Comparison of ENCODE assay signal across 22 mouse cellular contexts in genomic region chr4:93584328-93584727, GRCm38 (mm10).
DNase-seq lines count a peak whose midpoint lies in the region; ATAC-seq and TF ChIP-seq lines count a peak whose summit lies in the region.
"Had no signal": no experiment of that assay in that cellular context is flagged by ENCODE, and none has a peak within 500 bp of the region (broad histone marks: within the 10 kb centered on the region; RNA-seq: fewer than 3 reads in every experiment).

No protein-coding gene starts in this region.

- H3K4me2 ChIP-seq in midbrain, embryonic 11.5 days: no peak overlapping the region
- peak overlapping the region; percentile 57; the same call in 1 of the 2 replicates for H3K4me2 ChIP-seq in liver, embryonic 13.5 days
- peak overlapping the region; percentile 56; the same call in 1 of the 2 replicates for H3K4me2 ChIP-seq in liver, postnatal 0 days (ENCODE audit: low read depth, low read length)
- H3K4me2 ChIP-seq: embryonic facial prominence, embryonic 13.5 days; forebrain, embryonic 12.5 days; heart, embryonic 12.5 days; hindbrain, embryonic 12.5 days had no signal

- no peak for TF ChIP-seq EP300 in liver, postnatal 0 days (IDR thresholded peaks at IDR 0.05; ENCODE audit: low read depth)

- no peaks in the 10 kb centered on the region for H3K27me3 ChIP-seq in midbrain, embryonic 11.5 days (ENCODE audit: control insufficient read depth, insufficient read depth, low read length)
- no peaks in the 10 kb centered on the region for H3K27me3 ChIP-seq in midbrain, embryonic 10.5 days (ENCODE audit: low read depth, poor library complexity, severe bottlenecking)
- no peaks in the 10 kb centered on the region for H3K27me3 ChIP-seq in liver, embryonic 13.5 days
- H3K27me3 ChIP-seq in liver, postnatal 0 days (ENCODE audit: insufficient read depth, low read length): no peaks in the 10 kb centered on the region
- H3K27me3 ChIP-seq: embryonic facial prominence, embryonic 13.5 days; forebrain, embryonic 12.5 days; heart, embryonic 12.5 days; hindbrain, embryonic 12.5 days; Patski had no signal

- DNase-seq in midbrain, embryonic 11.5 days (ENCODE audit: low spot score, missing footprints): no peak
- DNase-seq in midbrain, embryonic 10.5 days (ENCODE audit: low spot score): no peak
- DNase-seq in MEL-GATA-1-ER (ENCODE audit: extremely low read depth, low read depth): peak; percentile 42
- DNase-seq in liver, embryonic 13.5 days: no peak
- no peak for DNase-seq in liver, postnatal 0 days
- no peak for DNase-seq in urinary bladder, postnatal 25 days (ENCODE audit: low spot score)
- DNase-seq in cerebellum, adult 8-10 months: no peak
- DNase-seq: adrenal gland, adult 2 months; adrenal gland, postnatal 25 days; cerebellum, adult 18-20 months; cerebellum, postnatal 10 days; gastrocnemius, postnatal 10 days; heart, adult 2 months had no signal

- 86% methylated on average over 1 of the region's 1 CpGs for WGBS in midbrain, embryonic 11.5 days
- WGBS in midbrain, embryonic 10.5 days: 77% methylated on average over 1 of the region's 1 CpGs
- WGBS in liver, embryonic 13.5 days (ENCODE audit: insufficient replicate concordance): 45% methylated on average over 1 of the region's 1 CpGs
- 79% methylated on average over 1 of the region's 1 CpGs for WGBS in liver, postnatal 0 days (ENCODE audit: insufficient replicate concordance)

- H3K27ac ChIP-seq in midbrain, embryonic 11.5 days (ENCODE audit: low read depth, low read length): no peak overlapping the region
- H3K27ac ChIP-seq in midbrain, embryonic 10.5 days (replicated peaks): no peak overlapping the region
- peak overlapping the region; percentile 90 for H3K27ac ChIP-seq in liver, embryonic 13.5 days
- peak overlapping the region; percentile 77 for H3K27ac ChIP-seq in liver, postnatal 0 days (ENCODE audit: low read depth)
- H3K27ac ChIP-seq: embryonic facial prominence, embryonic 13.5 days; forebrain, embryonic 12.5 days; heart, adult 2 months; hindbrain, embryonic 12.5 days had no signal

- TF ChIP-seq CTCF in liver, postnatal 0 days (IDR thresholded peaks at IDR 0.05; ENCODE audit: low read depth): no peak

- no peaks in the 10 kb centered on the region for H3K36me3 ChIP-seq in midbrain, embryonic 11.5 days (ENCODE audit: control insufficient read depth, insufficient read depth, low read length)
- H3K36me3 ChIP-seq in midbrain, embryonic 10.5 days: no peaks in the 10 kb centered on the region
- no peaks in the 10 kb centered on the region for H3K36me3 ChIP-seq in liver, embryonic 13.5 days
- H3K36me3 ChIP-seq in liver, postnatal 0 days (replicated peaks; ENCODE audit: insufficient read depth, low read length): no peaks in the 10 kb centered on the region
- H3K36me3 ChIP-seq: embryonic facial prominence, embryonic 13.5 days; forebrain, embryonic 12.5 days; heart, embryonic 12.5 days; hindbrain, embryonic 12.5 days had no signal

- H3K9ac ChIP-seq in midbrain, embryonic 11.5 days (ENCODE audit: low read length): no peak overlapping the region
- H3K9ac ChIP-seq in liver, embryonic 13.5 days: peak overlapping the region; percentile 48; the same call in 1 of the 2 replicates
- no peak overlapping the region for H3K9ac ChIP-seq in liver, postnatal 0 days (replicated peaks)
- H3K9ac ChIP-seq: embryonic facial prominence, embryonic 13.5 days; forebrain, embryonic 12.5 days; heart, embryonic 12.5 days; hindbrain, embryonic 12.5 days had no signal

- ATAC-seq in midbrain, embryonic 11.5 days (ENCODE audit: low FRiP score): 0 out of 2 replicates have a peak, but pooled peaks have one; percentile 50
- peak; percentile 37 for ATAC-seq in liver, embryonic 13.5 days (ENCODE audit: low read depth)
- no peak for ATAC-seq in liver, postnatal 0 days
- ATAC-seq: activated CD4-positive, CD25-positive, alpha-beta regulatory T cell, adult 4 months; forebrain, embryonic 16.5 days; hindbrain, embryonic 16.5 days; inflammation-experienced regulatory T-cells, adult 6 months; Patski had no signal

- H3K9me3 ChIP-seq in midbrain, embryonic 11.5 days (ENCODE audit: control insufficient read depth, low read length): no peaks in the 10 kb centered on the region
- no peaks in the 10 kb centered on the region for H3K9me3 ChIP-seq in midbrain, embryonic 10.5 days (replicated peaks)
- no peaks in the 10 kb centered on the region for H3K9me3 ChIP-seq in liver, embryonic 13.5 days (replicated peaks)
- H3K9me3 ChIP-seq in liver, postnatal 0 days (ENCODE audit: low read length): no peaks in the 10 kb centered on the region
- H3K9me3 ChIP-seq: embryonic facial prominence, embryonic 13.5 days; forebrain, embryonic 12.5 days; heart, embryonic 12.5 days; hindbrain, embryonic 12.5 days had no signal

- H3K4me1 ChIP-seq in midbrain, embryonic 11.5 days (ENCODE audit: control insufficient read depth, insufficient read depth, low read length): no peaks in the 10 kb centered on the region
- no peaks in the 10 kb centered on the region for H3K4me1 ChIP-seq in midbrain, embryonic 10.5 days
- peaks cover 40% of the 10 kb centered on the region for H3K4me1 ChIP-seq in liver, embryonic 13.5 days (replicated peaks)
- peaks cover 11% of the 10 kb centered on the region; the same call in 1 of the 2 replicates for H3K4me1 ChIP-seq in liver, postnatal 0 days (ENCODE audit: insufficient read depth)
- H3K4me1 ChIP-seq: embryonic facial prominence, embryonic 13.5 days; forebrain, embryonic 12.5 days; heart, embryonic 12.5 days; hindbrain, embryonic 12.5 days had no signal

- no peak overlapping the region for H3K4me3 ChIP-seq in midbrain, embryonic 11.5 days (ENCODE audit: low read depth, low read length)
- no peak overlapping the region for H3K4me3 ChIP-seq in midbrain, embryonic 10.5 days
- no peak overlapping the region for H3K4me3 ChIP-seq in liver, embryonic 13.5 days (replicated peaks)
- H3K4me3 ChIP-seq in liver, postnatal 0 days (ENCODE audit: low read depth, low read length): no peak overlapping the region
- H3K4me3 ChIP-seq: embryonic facial prominence, embryonic 13.5 days; forebrain, embryonic 12.5 days; heart, adult 2 months; heart, embryonic 12.5 days; hindbrain, embryonic 12.5 days had no signal

Comparison
In these comparisons a context has a peak if more than half of its experiments do, and no peak if none do; other contexts are left out.
1. H3K27ac ChIP-seq: peak in liver, embryonic 13.5 days (single experiment) and liver, postnatal 0 days (single experiment); none in midbrain, embryonic 11.5 days (single experiment) and midbrain, embryonic 10.5 days (single experiment).